Mouse (Mus musculus) liver, embryonic 16.5 days (tissue): ENCODE data around the gene Kdm1b. TPM values are rescaled to one million over a fixed set of nuclear protein-coding genes. Genes with fewer than 3 reads are reported as not detected.
A peak's percentile ranks its signal among the peaks of the same experiment; 100 is the strongest.

Experiments
- ATAC-seq: fragments of 200-750 bp; cut with Nextera tagmentation; 2 replicates; pipeline ENCODE4 v1.8.0; 2017; ENCODE audit warnings: low read depth, mild to moderate bottlenecking, moderate number of reproducible peaks, moderate library complexity
- H3K27ac ChIP-seq: fragments of 300-500 bp; sonication (generic); 2 replicates; pipeline ENCODE4 v1.5.1; 2014; ENCODE audit warnings: mild to moderate bottlenecking, low read length
- H3K27me3 ChIP-seq: fragments of 300-500 bp; sonication (generic); 2 replicates; pipeline ENCODE4 v1.6.1; 2014; ENCODE audit warnings: low read depth, low read length, mixed read lengths; ENCODE audit not compliant: control insufficient read depth, insufficient read depth
- H3K36me3 ChIP-seq: fragments of 300-500 bp; sonication (generic); 2 replicates; pipeline ENCODE4 v1.6.1; 2014; ENCODE audit warnings: mild to moderate bottlenecking; ENCODE audit not compliant: control insufficient read depth, insufficient read depth
- H3K4me1 ChIP-seq: fragments of 300-500 bp; sonication (generic); 2 replicates; pipeline ENCODE4 v1.6.1; 2014; ENCODE audit warnings: low read depth, low read length, mixed read lengths; ENCODE audit not compliant: control insufficient read depth
- H3K4me2 ChIP-seq: fragments of 300-500 bp; sonication (generic); 2 replicates; pipeline ENCODE4 v1.6.1; 2014; ENCODE audit warnings: low read depth, low read length, mixed read lengths
- H3K4me3 ChIP-seq: fragments of 300-500 bp; sonication (generic); 2 replicates; pipeline ENCODE4 v1.5.1; 2014; ENCODE audit warnings: low read depth, mild to moderate bottlenecking, low read length
- H3K9ac ChIP-seq: fragments of 300-500 bp; sonication (generic); 2 replicates; pipeline ENCODE4 v1.6.1; 2014; ENCODE audit warnings: low read depth, low read length
- H3K9me3 ChIP-seq: fragments of 300-500 bp; sonication (generic); replicated peaks from 2 replicates; pipeline ENCODE4 v1.6.1; 2016; ENCODE audit warnings: low read length; ENCODE audit not compliant: control insufficient read depth
- WGBS: fragments of 180-500 bp; shearing (Covaris S2); extraction: QIAGEN DNeasy Blood & Tissue Kit; methylation state at CpG from one replicate; pipeline ENCODE4 v1.1.7; 2014; ENCODE audit not compliant: insufficient replicate concordance; 5-methylcytosine and 5-hydroxymethylcytosine counted together
- polyA plus RNA-seq: library from polyadenylated mRNA; unstranded; fragments of >200 nt; fragmentation: Nextera tagmentation; extraction: Ambion mirVana; gene quantifications from 2 replicates; pipeline ENCODE4 v1.2.1, GENCODE M21; 2015

Kdm1b gene
- polyA plus RNA-seq, 1 experiment from 2014 or later, result 3.8 TPM

DNA sequence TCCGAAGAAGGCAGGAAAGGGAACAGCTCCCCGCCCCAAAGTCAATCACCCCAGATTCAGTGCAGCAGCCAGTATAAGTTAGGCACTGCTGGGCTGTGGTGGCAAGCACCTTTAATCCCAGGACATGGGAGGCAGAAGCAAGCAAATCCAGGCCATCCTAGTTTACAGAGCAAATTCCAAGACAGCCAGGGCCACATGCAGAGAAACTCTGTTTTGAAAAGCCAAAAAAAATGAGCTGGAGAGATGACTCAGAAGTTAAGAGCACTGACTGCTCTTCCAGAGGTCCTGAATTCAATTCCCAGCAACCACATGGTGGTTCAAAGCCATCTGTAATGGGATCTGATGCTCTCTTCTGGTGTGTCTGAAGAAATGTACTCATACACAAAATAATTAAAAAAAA, 50.5 kb downstream of the Kdm1b start:
- H3K9ac ChIP-seq, result no peak overlapping the region
- H3K4me1 ChIP-seq, result no peaks in the 10 kb centered on the region; the same call in 1 of the 2 replicates
- no peak for ATAC-seq
- H3K27me3 ChIP-seq, result no peaks in the 10 kb centered on the region
- no peak overlapping the region for H3K4me3 ChIP-seq
- H3K36me3 ChIP-seq, result peaks cover 80% of the 10 kb centered on the region
- WGBS, result 91% methylated on average over 2 of the region's 2 CpGs
- no peak overlapping the region for H3K27ac ChIP-seq
- H3K9me3 ChIP-seq, result no peaks in the 10 kb centered on the region
- H3K4me2 ChIP-seq, result no peak overlapping the region

DNA sequence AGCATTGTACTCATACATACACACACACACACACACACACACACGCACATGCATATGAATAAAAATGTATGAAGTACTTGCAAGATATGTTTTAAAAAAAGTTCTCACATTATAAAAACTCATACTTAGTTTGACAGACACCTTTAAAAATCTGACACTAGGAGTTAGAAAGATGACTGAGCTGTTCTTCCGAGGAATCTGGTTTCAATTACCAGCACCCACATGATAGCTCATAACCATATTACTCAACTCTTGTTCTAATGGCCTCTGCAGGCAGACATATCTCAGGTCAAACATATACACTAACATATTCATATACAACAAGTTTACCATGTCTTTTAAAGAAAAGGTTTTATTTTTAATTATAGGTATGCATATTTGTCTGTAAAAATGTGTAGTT, 53.3 kb downstream of the Kdm1b start:
- Histone ChIP-seq H3K4me3 (no peak overlapping the region), H3K27ac (no peak overlapping the region), H3K27me3 (no peaks in the 10 kb centered on the region), H3K36me3 (peaks cover 79% of the 10 kb centered on the region), H3K4me2 (no peak overlapping the region), H3K9me3 (no peaks in the 10 kb centered on the region), H3K9ac (no peak overlapping the region), H3K4me1 (no peaks in the 10 kb centered on the region; the same call in 1 of the 2 replicates)
- ATAC-seq, result no peak
- WGBS, result 86% methylated on average over 2 of the region's 2 CpGs

DNA sequence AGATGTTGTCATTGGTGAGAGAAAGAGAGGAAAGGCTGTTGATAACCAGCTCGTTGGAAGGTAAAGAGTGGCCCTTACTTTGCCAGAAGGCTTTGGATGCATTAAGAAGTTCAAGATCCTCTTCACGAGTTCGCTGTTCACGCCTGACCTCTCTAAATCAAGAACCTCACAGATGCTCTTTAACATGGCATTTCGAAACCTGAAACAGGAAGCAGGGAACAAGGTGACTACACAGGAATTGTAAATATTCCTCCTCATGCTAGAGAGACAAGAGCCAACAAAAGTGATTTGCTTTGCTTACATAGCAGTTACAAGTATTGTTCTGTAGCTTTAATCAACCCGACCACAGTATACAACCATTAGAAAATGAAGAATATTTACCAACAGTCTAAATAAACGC, 56.0 kb downstream of the Kdm1b start:
- Histone ChIP-seq H3K9ac (no peak overlapping the region), H3K4me2 (no peak overlapping the region), H3K4me3 (no peak overlapping the region), H3K4me1 (peaks cover 11% of the 10 kb centered on the region), H3K9me3 (no peaks in the 10 kb centered on the region), H3K27ac (no peak overlapping the region), H3K27me3 (no peaks in the 10 kb centered on the region), H3K36me3 (peaks cover 73% of the 10 kb centered on the region)
- no peak for ATAC-seq
- WGBS, result 75% methylated on average over 7 of the region's 7 CpGs

- no peak overlapping the region for H3K27ac ChIP-seq
- H3K4me2 ChIP-seq, result no peak overlapping the region
- no peak overlapping the region for H3K9ac ChIP-seq
- no peaks in the 10 kb centered on the region for H3K27me3 ChIP-seq
- no peak overlapping the region for H3K4me3 ChIP-seq
- 83% methylated on average over 2 of the region's 2 CpGs for WGBS
- no peak for ATAC-seq
- peaks cover 61% of the 10 kb centered on the region for H3K36me3 ChIP-seq
- peaks cover 12% of the 10 kb centered on the region for H3K4me1 ChIP-seq
- no peaks in the 10 kb centered on the region for H3K9me3 ChIP-seq
Observed at GRCm38 (mm10) chr13:47100587-47100986, 57.3 kb downstream of the Kdm1b start.

- H3K4me3 ChIP-seq, result peak overlapping the region; percentile 86
- peaks cover 32% of the 10 kb centered on the region for H3K4me1 ChIP-seq
- 21% methylated on average over 2 of the region's 2 CpGs for WGBS
- peaks cover 31% of the 10 kb centered on the region for H3K36me3 ChIP-seq
- peak overlapping the region; percentile 80 for H3K4me2 ChIP-seq
- H3K9me3 ChIP-seq, result no peaks in the 10 kb centered on the region
- H3K9ac ChIP-seq, result peak overlapping the region; percentile 99
- no peaks in the 10 kb centered on the region for H3K27me3 ChIP-seq
- no peak for ATAC-seq
- peak overlapping the region; percentile 46 for H3K27ac ChIP-seq
Observed at GRCm38 (mm10) chr13:47104146-47104545, 60.8 kb downstream of the Kdm1b start.

GRCm38 (mm10) chr13:47104856-47105541, 61.7 kb downstream of the Kdm1b start:
- H3K4me1 ChIP-seq, result peaks cover 36% of the 10 kb centered on the region
- H3K4me2 ChIP-seq, result peak overlapping the region; percentile 80
- 0% methylated on average over 25 of the region's 25 CpGs for WGBS
- no peaks in the 10 kb centered on the region for H3K27me3 ChIP-seq
- H3K27ac ChIP-seq, result peak overlapping the region; percentile 99
- ATAC-seq, result no peak
- peak overlapping the region; percentile 99 for H3K9ac ChIP-seq
- no peaks in the 10 kb centered on the region for H3K9me3 ChIP-seq
- peak overlapping the region; percentile 86 for H3K4me3 ChIP-seq
- H3K36me3 ChIP-seq, result peaks cover 24% of the 10 kb centered on the region

GRCm38 (mm10) chr13:47105711-47106579, 62.6 kb downstream of the Kdm1b start, which contains the start of gene Dek:
Dek (minus strand) TSS chr13:47106201.
- under 1% methylated on average over 121 of the region's 129 CpGs for WGBS
- ATAC-seq, result peak; percentile 82
- no peaks in the 10 kb centered on the region for H3K27me3 ChIP-seq
- peak within 1 kb of the TSS; percentile 99 for H3K9ac ChIP-seq
- peaks cover 46% of the 10 kb centered on the region for H3K4me1 ChIP-seq
- H3K4me3 ChIP-seq, result peak within 1 kb of the TSS; percentile 86
- H3K9me3 ChIP-seq, result no peaks in the 10 kb centered on the region
- H3K27ac ChIP-seq, result peak within 1 kb of the TSS; percentile 99
- H3K4me2 ChIP-seq, result peak within 1 kb of the TSS; percentile 80
- H3K36me3 ChIP-seq, result peaks cover 19% of the 10 kb centered on the region

- Histone ChIP-seq H3K4me1 (peaks cover 47% of the 10 kb centered on the region), H3K27ac (peak overlapping the region; percentile 99), H3K4me3 (peak overlapping the region; percentile 86), H3K36me3 (peaks cover 13% of the 10 kb centered on the region), H3K9ac (peak overlapping the region; percentile 99), H3K4me2 (peak overlapping the region; percentile 74), H3K9me3 (no peaks in the 10 kb centered on the region), H3K27me3 (no peaks in the 10 kb centered on the region)
- no peak for ATAC-seq
- whole genome bisulfite sequencing, result 0% methylated on average over 20 of the region's 20 CpGs
Observed at GRCm38 (mm10) chr13:47106580-47106888, 63.2 kb downstream of the Kdm1b start.

- Histone ChIP-seq H3K27ac (peak overlapping the region; percentile 99), H3K4me1 (peaks cover 61% of the 10 kb centered on the region), H3K27me3 (no peaks in the 10 kb centered on the region), H3K36me3 (no peaks in the 10 kb centered on the region; the same call in 1 of the 2 replicates), H3K9me3 (no peaks in the 10 kb centered on the region), H3K4me2 (peak overlapping the region; percentile 66), H3K9ac (peak overlapping the region; percentile 55), H3K4me3 (peak overlapping the region; percentile 29)
- peak; percentile 71 for ATAC-seq
- WGBS, result 26% methylated on average over 2 of the region's 2 CpGs
Observed at GRCm38 (mm10) chr13:47109239-47109638, 65.9 kb downstream of the Kdm1b start.
